Mouse (Mus musculus) kidney, postnatal 36 days (tissue): ENCODE measurements around the gene H2-K1.

Experiments
- DNase-seq, 2 experiments: peaks; one replicate each; pipeline ENCODE4 v3.0.0; 2021 to 2022; ENCODE audit warnings: mixed read lengths in 2 of 2

Gene H2-K1

GRCm38 (mm10) chr17:34000150-34000537 is at the start of gene H2-K1:
Gene H2-K1, minus strand, starts transcription at chr17:34000347.
- DNase-seq = peak; percentile 95 to 96

- no peak for DNase-seq
Measured at GRCm38 (mm10) chr17:34047404-34048050, 47.4 kb upstream of the H2-K1 start.

DNA sequence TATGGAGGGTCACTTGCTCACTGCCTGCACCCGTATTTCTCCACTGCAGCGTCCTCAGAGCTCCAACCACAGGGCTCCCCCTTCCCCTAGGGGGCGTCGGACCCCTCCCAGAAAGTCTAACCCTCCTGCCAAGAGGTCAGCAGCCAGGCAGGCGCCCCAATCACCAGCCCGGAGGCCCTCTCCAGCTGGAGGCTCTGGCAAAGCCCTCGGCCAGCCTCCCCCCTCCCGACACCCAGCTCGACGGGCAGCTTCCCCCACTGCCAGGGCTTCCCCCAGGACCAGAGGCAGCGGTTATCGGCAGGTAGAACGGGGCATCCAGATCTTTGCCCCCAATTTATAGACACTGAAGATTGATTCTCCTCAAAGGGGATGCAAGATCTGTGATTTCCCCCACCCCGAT is 45.8 kb upstream of the H2-K1 start:
- DNase-seq = no peak

GRCm38 (mm10) chr17:34039562-34040450 is 39.7 kb upstream of the H2-K1 start:
- DNase-seq = peak in 1 of 2 experiments; percentile 42

- DNase-seq = no peak
Measured at GRCm38 (mm10) chr17:34038878-34039561, 38.9 kb upstream of the H2-K1 start, which contains the start of gene Col11a2. Gene Col11a2, plus strand, starts transcription at chr17:34039437.

DNA sequence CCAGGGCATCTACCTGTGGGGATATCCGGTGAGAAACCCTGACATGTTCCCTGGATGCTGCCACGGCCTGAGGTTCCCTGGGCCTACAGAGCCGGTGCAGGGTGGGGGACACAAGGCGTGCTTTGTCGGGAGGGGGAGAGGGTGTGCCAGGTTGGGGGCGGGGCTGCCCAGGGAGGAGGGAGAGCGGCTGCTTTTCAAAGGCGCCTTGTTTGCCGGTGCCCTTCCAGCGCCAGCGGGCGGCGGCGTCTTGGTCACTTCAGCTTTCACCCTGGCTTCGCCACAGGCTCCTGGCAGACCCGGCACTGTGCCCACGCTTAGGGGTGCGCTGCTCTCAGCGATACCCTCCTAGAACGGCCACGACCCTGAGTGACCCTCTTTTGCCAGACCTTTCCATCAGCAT is 38.3 kb upstream of the H2-K1 start:
- no peak for DNase-seq

GRCm38 (mm10) chr17:34037241-34037640 is 37.1 kb upstream of the H2-K1 start:
- DNase-seq = no peak

DNA sequence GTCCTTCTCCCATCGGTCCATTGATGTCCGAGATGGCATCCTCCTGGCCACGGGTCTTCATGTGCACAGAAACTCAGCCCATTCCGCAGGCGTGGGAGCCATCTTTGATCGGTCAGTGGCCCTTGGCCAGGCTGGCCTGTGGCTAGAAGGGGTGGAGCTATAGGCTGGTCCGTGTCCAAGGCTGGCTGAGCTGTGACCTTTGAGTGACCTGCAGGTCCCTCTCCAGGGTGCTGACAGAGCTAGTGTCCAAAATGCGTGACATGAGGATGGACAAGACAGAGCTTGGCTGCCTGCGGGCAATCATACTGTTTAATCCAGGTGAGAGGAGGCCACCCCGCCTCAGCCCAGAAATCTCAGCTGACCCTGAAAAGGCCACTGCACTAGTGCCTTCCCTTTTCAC is 36.5 kb upstream of the H2-K1 start:
- peak; percentile 74 to 87 for DNase-seq

DNA sequence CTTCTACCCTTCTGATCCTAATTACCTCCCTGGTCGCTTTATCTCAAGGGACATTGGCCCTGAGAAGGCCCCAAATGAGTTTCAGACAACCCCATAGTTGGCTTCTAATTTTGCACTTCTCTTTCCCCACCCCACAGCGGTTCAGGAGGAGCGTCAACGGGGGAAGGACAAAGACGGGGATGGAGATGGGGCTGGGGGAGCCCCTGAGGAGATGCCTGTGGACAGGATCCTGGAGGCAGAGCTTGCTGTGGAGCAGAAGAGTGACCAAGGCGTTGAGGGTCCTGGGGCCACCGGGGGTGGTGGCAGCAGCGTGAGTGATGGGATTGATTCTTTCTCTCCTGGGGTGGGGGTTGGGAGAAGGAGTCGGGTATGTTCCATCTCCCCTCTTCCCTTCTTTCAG is 35.4 kb upstream of the H2-K1 start:
- peak in 1 of 2 experiments; percentile 0 for DNase-seq

DNA sequence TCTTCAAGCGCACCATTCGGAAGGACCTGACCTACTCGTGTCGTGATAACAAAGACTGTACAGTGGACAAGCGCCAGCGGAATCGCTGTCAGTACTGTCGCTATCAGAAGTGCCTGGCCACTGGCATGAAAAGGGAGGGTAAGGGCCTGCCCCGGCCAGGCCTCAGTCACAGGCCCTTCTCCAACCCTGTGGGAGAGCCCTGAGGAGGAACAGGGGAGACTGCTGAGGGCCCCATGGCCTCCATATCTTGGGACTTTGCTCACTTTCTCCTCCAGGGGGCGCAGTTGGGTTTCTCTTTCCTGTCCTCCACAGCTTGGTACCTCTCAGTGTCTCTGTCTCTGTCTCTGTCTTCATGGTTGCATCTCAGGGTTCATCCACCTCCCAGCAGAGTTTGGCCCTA is 33.9 kb upstream of the H2-K1 start:
- DNase-seq = peak; percentile 53 to 81

GRCm38 (mm10) chr17:34033441-34033840 is 33.3 kb upstream of the H2-K1 start:
- peak in 1 of 2 experiments; percentile 1 for DNase-seq

DNA sequence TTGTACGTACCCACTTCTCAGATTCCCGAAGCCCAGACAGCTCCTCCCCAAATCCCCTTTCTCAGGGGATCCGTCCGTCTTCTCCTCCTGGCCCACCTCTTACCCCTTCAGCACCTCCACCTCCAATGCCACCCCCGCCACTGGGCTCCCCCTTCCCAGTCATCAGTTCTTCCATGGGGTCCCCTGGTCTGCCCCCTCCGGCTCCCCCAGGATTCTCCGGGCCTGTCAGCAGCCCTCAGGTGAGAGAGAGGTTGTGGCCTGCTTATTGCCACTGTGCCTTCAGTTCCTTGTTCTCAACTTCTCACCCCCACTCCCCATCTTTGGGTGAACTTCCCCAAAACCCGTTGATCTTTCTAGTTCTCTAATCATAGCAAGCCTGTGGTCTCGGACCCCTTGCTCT is 32.7 kb upstream of the H2-K1 start:
- DNase-seq = peak in 1 of 2 experiments; percentile 19

GRCm38 (mm10) chr17:34032174-34032632 is 32.1 kb upstream of the H2-K1 start:
- peak; percentile 70 to 86 for DNase-seq

- DNase-seq = peak; percentile 97 to 99
Measured at GRCm38 (mm10) chr17:34031465-34032173, 31.5 kb upstream of the H2-K1 start, which contains the start of the genes Slc39a7 and Rxrb. Gene Slc39a7, minus strand, starts transcription at chr17:34031682. Gene Rxrb, plus strand, starts transcription at chr17:34031812.

DNA sequence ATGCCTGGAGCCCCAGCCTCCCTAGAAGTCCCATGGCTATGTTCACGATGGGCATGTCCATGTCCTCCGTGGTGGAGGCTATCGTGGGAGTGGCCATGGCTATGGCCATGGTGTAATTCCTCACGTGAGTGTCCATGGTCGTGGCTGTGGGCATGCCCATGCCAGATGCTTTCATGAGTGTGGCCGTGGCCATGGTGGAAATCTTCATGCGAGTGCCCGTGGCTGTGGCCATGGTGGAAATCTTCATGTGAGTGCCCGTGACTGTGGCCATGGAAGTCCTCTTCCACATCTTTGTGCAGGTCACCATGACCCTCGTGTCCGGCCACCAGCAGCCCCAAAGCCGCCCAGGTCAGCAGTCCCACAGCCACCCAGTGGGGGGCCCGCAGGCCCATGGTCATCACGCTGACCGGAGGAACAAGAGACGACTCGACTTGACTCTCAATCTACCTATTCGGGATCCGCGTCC is 30.7 kb upstream of the H2-K1 start:
- DNase-seq = peak in 1 of 2 experiments; percentile 8

DNA sequence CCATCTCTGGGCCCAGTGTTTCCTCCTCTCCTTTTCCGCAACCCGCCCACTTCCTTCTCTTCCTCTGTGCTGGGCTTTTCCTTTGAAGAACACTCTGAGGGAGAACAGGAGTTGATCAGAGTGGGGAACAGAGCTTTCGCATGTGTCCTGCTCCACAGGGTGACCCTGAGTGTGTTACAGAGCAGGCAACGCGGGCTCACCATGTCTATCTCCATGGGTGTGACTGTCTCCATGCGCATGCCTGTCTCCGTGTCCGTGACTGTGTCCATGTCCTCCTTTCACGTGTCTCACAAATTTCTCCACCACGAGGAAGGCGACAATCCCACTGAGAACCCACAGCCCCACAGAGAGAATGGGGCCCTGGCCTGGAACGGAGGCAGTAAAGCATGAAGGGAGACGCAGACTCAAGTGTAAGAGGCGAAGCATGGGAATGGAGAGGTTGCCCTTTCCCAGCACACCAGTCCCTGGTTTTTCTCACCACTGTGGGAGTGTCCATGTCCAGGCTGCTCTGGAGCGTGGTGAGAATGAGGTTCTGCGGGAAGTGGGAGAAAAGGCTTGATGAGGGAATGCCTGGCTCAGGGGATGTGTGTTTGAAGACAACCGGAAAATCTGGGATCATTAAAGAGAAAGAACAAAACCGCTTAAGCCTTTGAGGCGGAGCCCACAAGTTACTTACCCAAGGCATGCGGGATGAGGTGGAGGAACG is 29.9 kb upstream of the H2-K1 start:
- no peak for DNase-seq

GRCm38 (mm10) chr17:34029150-34029889 is 29.2 kb upstream of the H2-K1 start:
- DNase-seq = no peak

GRCm38 (mm10) chr17:34028501-34029149 is 28.5 kb upstream of the H2-K1 start:
- no peak for DNase-seq

- peak; percentile 97 to 98 for DNase-seq
Measured at GRCm38 (mm10) chr17:34027656-34028223, 27.6 kb upstream of the H2-K1 start, which contains the start of gene H2-Ke6. Gene H2-Ke6, minus strand, starts transcription at chr17:34028060.
